Mouse (Mus musculus) lung, adult 2 months (tissue): ENCODE measurements around the gene Bpi.

Source experiments
- CTCF ChIP-seq: fragments of 200-500 bp; IDR thresholded peaks from 2 replicates; pipeline ENCODE4 v1.5.1; 2011; ENCODE audit warnings: mild to moderate bottlenecking, low read length, control low read depth; ENCODE audit not compliant: insufficient read depth
- POLR2A ChIP-seq: fragments of 200-500 bp; IDR thresholded peaks from 2 replicates; pipeline ENCODE4 v1.6.1; 2011; ENCODE audit warnings: low read depth, mild to moderate bottlenecking, control low read depth, low read length, borderline replicate concordance; ENCODE audit errors: extremely low read depth

DNA sequence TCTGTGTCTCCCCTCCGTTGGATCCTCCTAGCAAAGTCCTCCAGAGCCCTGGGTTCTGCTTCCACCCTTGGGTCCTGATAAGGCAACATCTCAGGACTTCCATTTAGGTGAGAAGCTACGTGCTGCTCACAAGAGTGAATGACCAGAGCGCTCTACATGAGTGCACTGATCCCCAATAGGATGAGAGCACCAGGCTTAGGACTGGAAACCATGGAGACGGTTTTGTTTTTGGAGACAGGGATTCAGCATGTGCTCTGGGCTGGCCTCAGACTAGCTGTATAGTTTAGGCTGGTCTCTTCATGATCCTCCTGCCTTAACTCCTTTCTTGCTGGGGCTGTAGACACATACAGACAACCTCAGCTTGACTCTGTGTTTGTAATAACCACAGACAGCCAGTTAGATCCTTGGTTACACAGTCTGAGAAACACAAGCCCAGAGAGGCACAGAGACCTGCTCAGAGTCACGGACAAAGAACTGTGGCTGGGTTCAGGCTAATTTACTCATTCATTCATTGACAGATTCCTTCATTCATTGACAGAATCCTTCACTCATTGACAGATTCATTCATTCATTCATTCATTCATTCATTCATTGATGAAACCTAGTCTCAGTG, 16.7 kb upstream of the Bpi start:
- TF ChIP-seq POLR2A (no peak), CTCF (no peak)
